Mouse (Mus musculus): Measurements from ENCODE around the gene Ehmt1. TPM values are rescaled to one million over a fixed set of nuclear protein-coding genes. Genes with fewer than 3 reads are reported as not detected.

Gene Ehmt1
- polyA plus RNA-seq, 1 experiment from 2014 or later: 43.1 TPM

DNA sequence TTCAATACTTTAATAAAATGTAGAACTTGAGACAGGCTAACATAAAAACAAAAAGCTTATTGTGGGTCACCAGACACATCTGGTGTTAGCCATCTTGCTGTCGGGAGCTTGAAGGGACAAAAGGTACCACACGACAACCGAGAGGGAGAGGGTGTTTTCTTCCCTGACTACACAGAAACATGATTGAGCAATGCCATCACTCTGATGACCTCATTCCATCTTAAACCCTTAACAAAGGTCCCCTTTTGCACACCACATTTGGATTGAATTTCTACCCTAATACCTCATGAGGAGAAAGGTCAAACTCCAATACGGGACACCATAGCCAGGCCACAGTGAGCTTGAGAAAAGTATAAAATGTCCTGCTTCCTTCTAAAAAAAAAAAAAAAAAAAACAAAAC lies 132.2 kb downstream of the Ehmt1 start:
- WGBS: 72% methylated on average over 4 of the region's 4 CpGs
- Histone ChIP-seq H3K27me3 (no peaks in the 10 kb centered on the region), H3K36me3 (peaks cover 19% of the 10 kb centered on the region), H3K4me1 (replicated peaks) (no peaks in the 10 kb centered on the region), H3K4me3 (no peak overlapping the region), H3K9ac (no peak overlapping the region), H3K9me3 (replicated peaks) (no peaks in the 10 kb centered on the region), H3K4me2 (no peak overlapping the region), H3K27ac (no peak overlapping the region)
- ATAC-seq (replicated peaks; ENCODE audit: insufficient number of reproducible peaks, insufficient read depth, low FRiP score, low read depth): no peak

DNA sequence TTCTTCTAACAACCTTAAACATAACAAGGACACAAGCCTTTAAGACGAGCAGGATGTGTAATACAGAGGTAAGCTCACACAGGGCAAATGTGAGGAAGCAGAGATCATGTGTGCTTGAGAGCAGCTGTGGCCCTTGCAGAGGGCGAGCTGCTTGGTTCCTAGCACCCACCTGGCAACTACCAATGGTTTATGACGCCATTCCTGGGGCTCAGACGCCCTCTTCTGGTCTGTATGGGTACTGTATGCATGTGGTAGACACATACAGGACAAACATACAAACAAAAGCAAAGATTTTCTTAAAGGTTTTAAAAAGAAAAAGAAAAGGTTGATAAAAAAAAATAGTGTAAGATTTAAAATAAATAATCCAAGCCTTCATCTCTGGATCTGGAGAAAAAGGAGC lies 138.2 kb downstream of the Ehmt1 start:
- H3K27me3 ChIP-seq: no peaks in the 10 kb centered on the region
- no peak overlapping the region for H3K4me3 ChIP-seq
- H3K4me1 ChIP-seq (replicated peaks): no peaks in the 10 kb centered on the region
- no peaks in the 10 kb centered on the region for H3K9me3 ChIP-seq (replicated peaks)
- no peak overlapping the region for H3K27ac ChIP-seq
- ATAC-seq (replicated peaks; ENCODE audit: insufficient number of reproducible peaks, insufficient read depth, low FRiP score, low read depth): no peak
- H3K4me2 ChIP-seq: no peak overlapping the region
- no peaks in the 10 kb centered on the region for H3K36me3 ChIP-seq
- WGBS: 54% methylated on average over 4 of the region's 4 CpGs
- H3K9ac ChIP-seq: no peak overlapping the region

DNA sequence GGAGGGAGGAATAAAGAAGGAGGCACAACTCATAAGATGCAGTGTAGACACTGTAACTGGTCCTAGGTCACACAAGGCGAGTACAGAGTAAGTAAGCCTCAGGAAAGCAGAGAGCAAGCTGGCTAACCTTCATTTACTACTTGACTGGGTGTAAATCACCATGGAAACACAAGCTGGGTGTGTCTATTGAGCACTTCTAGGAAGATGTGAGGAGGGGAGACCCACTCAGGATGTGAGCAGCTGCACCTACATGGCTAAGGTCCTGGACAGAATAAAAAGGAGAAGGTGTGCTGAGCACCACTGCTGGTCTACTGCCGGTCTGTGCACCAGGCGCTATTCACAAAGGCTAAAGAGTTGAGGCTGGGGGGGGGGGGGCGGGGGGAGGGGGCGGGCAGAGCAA lies 142.6 kb downstream of the Ehmt1 start:
- no peak for ATAC-seq (replicated peaks; ENCODE audit: insufficient number of reproducible peaks, insufficient read depth, low FRiP score, low read depth)
- 24% methylated on average over 3 of the region's 5 CpGs for WGBS
- Histone ChIP-seq H3K36me3 (no peaks in the 10 kb centered on the region), H3K9me3 (replicated peaks) (no peaks in the 10 kb centered on the region), H3K9ac (no peak overlapping the region), H3K27me3 (no peaks in the 10 kb centered on the region), H3K4me1 (replicated peaks) (no peaks in the 10 kb centered on the region), H3K4me2 (no peak overlapping the region), H3K27ac (no peak overlapping the region), H3K4me3 (no peak overlapping the region)

DNA sequence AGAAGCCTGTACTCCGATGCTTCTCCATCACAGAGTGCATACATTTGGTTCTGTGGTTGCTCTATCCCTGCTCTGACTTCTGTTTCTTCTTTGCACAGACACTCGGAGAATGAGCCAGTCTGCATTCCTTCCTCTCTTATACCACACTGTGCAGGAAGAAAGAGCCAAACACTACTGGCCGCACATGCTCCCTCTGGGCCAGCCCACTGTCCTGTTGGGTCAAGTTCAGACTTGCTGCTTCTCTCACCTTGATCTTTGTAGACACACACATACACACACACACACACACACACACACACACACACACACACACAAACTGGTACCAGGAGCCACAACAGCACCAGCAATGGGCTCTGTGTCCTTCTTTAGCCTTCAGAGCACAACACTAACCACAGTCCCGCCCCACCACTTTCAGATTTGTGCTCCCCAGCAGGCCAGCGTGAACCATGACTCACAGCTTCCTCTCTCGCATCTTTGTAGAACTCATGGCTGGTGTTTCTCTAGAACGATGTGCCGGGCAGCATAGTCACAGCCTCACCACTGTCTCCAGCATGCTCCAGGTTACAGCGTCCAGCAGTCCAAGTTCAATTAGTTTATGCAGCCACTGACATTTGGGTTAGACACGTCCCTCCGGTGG lies 143.3 kb downstream of the Ehmt1 start:
- no peak for ATAC-seq (replicated peaks; ENCODE audit: insufficient number of reproducible peaks, insufficient read depth, low FRiP score, low read depth)
- Histone ChIP-seq H3K36me3 (no peaks in the 10 kb centered on the region), H3K9me3 (replicated peaks) (no peaks in the 10 kb centered on the region), H3K4me2 (no peak overlapping the region), H3K4me3 (no peak overlapping the region), H3K27ac (no peak overlapping the region), H3K4me1 (replicated peaks) (no peaks in the 10 kb centered on the region), H3K9ac (no peak overlapping the region), H3K27me3 (no peaks in the 10 kb centered on the region)
- 58% methylated on average over 11 of the region's 11 CpGs for WGBS

DNA sequence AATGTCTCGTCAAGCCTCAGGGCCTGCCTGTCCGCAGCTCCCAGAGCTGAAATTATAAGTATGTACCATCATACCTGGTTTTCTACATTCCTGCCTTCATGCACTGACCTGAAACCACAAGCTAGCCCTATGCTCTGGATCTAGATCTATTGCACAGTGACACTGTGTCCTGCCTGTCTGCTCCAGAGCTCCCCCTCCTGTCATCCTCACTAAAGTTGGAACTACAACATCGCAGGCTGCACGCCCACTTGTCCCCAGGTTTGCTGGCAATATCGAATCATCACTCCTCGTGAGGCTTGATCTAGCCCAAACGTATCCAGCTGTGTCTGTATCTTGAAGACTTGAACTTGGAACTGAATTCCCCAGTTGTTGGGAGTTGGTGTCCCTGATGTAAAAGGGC lies 144.6 kb downstream of the Ehmt1 start:
- no peak for ATAC-seq (replicated peaks; ENCODE audit: insufficient number of reproducible peaks, insufficient read depth, low FRiP score, low read depth)
- WGBS: 56% methylated on average over 7 of the region's 7 CpGs
- Histone ChIP-seq H3K4me3 (no peak overlapping the region), H3K27me3 (no peaks in the 10 kb centered on the region), H3K4me1 (replicated peaks) (no peaks in the 10 kb centered on the region), H3K27ac (no peak overlapping the region), H3K9ac (no peak overlapping the region), H3K36me3 (no peaks in the 10 kb centered on the region), H3K4me2 (no peak overlapping the region), H3K9me3 (replicated peaks) (no peaks in the 10 kb centered on the region)

DNA sequence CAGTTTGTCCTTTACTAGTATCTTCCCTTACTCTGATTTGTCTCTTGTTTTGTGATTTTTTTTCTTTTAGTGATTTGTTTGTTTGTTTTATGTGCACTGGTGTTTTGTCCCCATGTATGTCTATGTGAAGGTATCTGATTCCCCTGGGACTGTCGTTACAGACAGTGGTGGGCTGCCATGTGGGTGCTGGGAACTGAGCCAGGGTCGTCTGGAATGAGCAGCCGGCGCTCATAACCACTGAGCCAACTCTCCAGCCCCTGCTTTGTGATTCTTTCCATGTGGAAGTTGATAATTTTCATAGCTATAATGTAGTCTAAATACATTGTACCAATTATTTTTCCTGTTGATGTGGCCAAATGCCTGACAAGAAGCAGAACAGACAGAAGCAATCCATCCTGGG lies 148.6 kb downstream of the Ehmt1 start:
- no peak overlapping the region for H3K4me2 ChIP-seq
- H3K27ac ChIP-seq: no peak overlapping the region
- ATAC-seq (replicated peaks; ENCODE audit: insufficient number of reproducible peaks, insufficient read depth, low FRiP score, low read depth): no peak
- no peaks in the 10 kb centered on the region for H3K4me1 ChIP-seq (replicated peaks)
- H3K27me3 ChIP-seq: no peaks in the 10 kb centered on the region
- H3K9me3 ChIP-seq (replicated peaks): no peaks in the 10 kb centered on the region
- no peak overlapping the region for H3K4me3 ChIP-seq
- no peaks in the 10 kb centered on the region for H3K36me3 ChIP-seq
- H3K9ac ChIP-seq: no peak overlapping the region
- 52% methylated on average over 4 of the region's 4 CpGs for WGBS

DNA sequence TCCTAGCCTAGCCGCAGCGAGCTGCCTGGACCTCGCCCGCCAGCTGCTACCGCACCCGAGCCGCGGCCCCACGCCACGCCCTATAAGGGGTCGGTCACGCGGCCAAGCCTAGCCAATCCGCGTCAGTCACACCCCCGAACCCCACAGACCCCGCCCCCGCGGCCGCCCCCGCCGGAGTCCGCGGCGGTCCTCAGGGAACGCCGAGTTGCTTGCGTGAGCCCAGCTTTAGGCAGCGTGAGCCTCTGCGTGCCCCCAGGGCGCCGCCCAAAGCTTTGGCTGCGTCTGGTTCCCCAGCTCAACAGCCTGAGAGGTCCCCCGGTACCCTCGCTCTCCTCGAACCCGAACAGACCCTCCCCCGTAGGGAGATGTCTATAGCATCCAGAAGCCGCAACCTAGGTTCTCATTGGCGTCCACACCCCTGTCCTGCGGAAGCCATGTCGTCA lies 156.3 kb downstream of the Ehmt1 start, which contains the start of gene Cacna1b:
Gene Cacna1b (minus strand): TSS at position 38 of the 443 bp plus-strand sequence.
- H3K9me3 ChIP-seq (replicated peaks): no peaks in the 10 kb centered on the region
- no peaks in the 10 kb centered on the region for H3K36me3 ChIP-seq
- H3K9ac ChIP-seq: peak within 1 kb of the TSS; percentile 15; the same call in 1 of the 2 replicates
- H3K4me1 ChIP-seq (replicated peaks): peaks cover 17% of the 10 kb centered on the region
- no peak within 1 kb of the TSS for H3K27ac ChIP-seq
- peak within 1 kb of the TSS; percentile 58 for H3K4me3 ChIP-seq
- peak within 1 kb of the TSS; percentile 95 for H3K4me2 ChIP-seq
- peaks cover 41% of the 10 kb centered on the region for H3K27me3 ChIP-seq
- WGBS: under 1% methylated on average over 42 of the region's 42 CpGs
- no peak; the same call in 1 of the 2 replicates for ATAC-seq (replicated peaks; ENCODE audit: insufficient number of reproducible peaks, insufficient read depth, low FRiP score, low read depth)

DNA sequence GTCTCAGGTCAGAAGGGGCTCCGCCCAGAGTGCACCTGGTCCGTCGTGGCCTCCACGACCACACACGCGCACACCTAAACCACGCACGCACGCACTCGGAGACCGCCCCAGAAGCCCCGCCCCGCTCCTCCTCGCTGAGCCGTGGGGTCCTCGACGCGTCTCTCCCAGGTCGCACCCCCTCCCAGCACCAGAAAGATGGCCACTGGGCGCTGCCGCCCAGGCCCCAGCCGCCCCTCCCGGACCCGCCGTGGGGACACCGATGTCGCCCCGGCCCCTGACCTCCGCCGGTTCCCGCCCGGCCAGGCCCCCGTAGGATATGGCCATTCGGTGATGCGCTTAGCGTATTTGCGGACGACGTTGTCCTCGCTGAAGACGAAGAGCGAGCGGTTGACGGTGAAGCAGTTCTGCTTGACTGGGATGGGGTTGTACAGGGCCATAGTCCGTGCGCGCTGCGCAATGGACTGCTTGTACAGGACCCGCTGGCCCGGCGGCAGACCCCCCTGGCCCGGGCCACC lies 156.9 kb downstream of the Ehmt1 start:
- H3K4me2 ChIP-seq: peak overlapping the region; percentile 95
- H3K4me3 ChIP-seq: peak overlapping the region; percentile 58
- ATAC-seq (replicated peaks; ENCODE audit: insufficient number of reproducible peaks, insufficient read depth, low FRiP score, low read depth): peak; percentile 30; the same call in 1 of the 2 replicates
- no peak overlapping the region for H3K27ac ChIP-seq
- H3K4me1 ChIP-seq (replicated peaks): peaks cover 17% of the 10 kb centered on the region
- WGBS: 1% methylated on average over 52 of the region's 52 CpGs
- peak overlapping the region; percentile 15; the same call in 1 of the 2 replicates for H3K9ac ChIP-seq
- H3K27me3 ChIP-seq: peaks cover 41% of the 10 kb centered on the region
- H3K36me3 ChIP-seq: no peaks in the 10 kb centered on the region
- no peaks in the 10 kb centered on the region for H3K9me3 ChIP-seq (replicated peaks)

DNA sequence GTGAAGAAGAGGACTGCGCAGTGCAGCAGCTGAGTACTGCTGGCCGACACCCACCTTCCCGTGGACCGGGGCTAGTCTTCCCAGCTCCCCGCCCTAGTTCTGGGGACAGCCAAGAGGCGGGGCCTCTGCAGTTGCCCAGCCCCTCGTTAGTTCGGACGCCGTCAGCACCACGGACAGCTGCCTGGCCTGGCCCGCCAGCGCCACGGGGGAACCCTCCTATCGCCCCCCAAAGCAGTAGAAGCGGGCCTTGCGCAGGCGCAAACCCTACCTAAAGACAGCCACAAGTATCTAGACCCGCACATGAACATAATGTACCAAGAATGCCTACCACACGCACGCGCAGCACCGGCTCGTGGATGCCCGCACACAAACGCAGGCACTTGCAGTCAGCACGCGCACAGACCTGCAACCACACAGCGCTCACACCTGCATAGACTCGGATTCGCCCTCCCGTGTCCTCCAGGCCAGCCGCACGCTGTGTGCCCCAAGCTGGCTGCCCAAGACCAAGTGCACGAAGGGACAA lies 157.4 kb downstream of the Ehmt1 start:
- Histone ChIP-seq H3K36me3 (no peaks in the 10 kb centered on the region), H3K27ac (no peak overlapping the region), H3K9me3 (replicated peaks) (no peaks in the 10 kb centered on the region), H3K4me3 (peak overlapping the region; percentile 58), H3K4me2 (peak overlapping the region; percentile 95), H3K4me1 (replicated peaks) (peaks cover 17% of the 10 kb centered on the region), H3K27me3 (peaks cover 41% of the 10 kb centered on the region), H3K9ac (no peak overlapping the region)
- under 1% methylated on average over 35 of the region's 35 CpGs for WGBS
- peak; percentile 56 for ATAC-seq (replicated peaks; ENCODE audit: insufficient number of reproducible peaks, insufficient read depth, low FRiP score, low read depth)

DNA sequence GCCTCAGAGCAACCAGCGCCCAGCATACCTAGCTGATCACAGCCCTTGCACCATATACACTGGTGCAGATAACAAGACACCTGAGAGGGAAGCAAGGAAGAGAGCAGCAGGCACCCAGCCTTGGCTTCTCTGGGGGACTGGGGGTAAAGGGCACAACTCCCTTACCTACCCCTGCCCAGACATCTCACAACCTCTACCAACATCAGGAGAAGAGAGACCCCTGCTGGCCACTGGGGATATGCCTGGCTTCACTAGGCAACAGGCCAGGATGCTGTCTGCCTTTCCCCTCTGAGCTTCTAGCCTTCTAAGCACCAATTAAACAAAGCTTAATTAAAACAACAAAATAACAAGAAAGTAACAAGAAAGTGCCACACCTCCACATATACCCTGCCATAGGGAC lies 164.1 kb downstream of the Ehmt1 start:
- H3K4me2 ChIP-seq: no peak overlapping the region
- 0 out of 2 replicates have a peak, but pooled peaks cover 6% of the 10 kb centered on the region for H3K27me3 ChIP-seq
- 89% methylated on average over 1 of the region's 1 CpGs for WGBS
- H3K9me3 ChIP-seq (replicated peaks): no peaks in the 10 kb centered on the region
- no peak for ATAC-seq (replicated peaks; ENCODE audit: insufficient number of reproducible peaks, insufficient read depth, low FRiP score, low read depth)
- H3K4me3 ChIP-seq: no peak overlapping the region
- no peaks in the 10 kb centered on the region for H3K36me3 ChIP-seq
- no peak overlapping the region for H3K9ac ChIP-seq
- no peak overlapping the region for H3K27ac ChIP-seq
- H3K4me1 ChIP-seq (replicated peaks): no peaks in the 10 kb centered on the region

DNA sequence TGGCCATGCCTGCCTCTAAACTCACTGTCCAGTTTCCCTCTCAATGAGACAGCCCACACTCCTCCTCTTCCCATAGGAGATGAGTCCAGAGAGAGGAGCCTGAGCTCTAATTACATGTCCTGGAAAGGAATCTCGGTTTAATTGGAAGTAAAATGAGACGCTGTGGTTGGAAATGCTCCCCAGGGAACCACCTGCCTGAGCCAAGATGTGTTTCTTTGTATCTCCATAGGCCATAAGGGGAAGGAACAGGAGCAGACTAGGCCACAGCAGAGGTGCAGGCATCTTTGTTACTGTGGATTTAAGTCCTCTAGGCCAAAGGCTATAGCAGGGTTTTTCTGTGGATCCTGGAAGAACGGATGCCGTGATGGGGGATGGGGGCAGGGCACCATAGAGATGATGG lies 166.8 kb downstream of the Ehmt1 start:
- Histone ChIP-seq H3K9me3 (replicated peaks) (no peaks in the 10 kb centered on the region), H3K9ac (no peak overlapping the region), H3K27me3 (no peaks in the 10 kb centered on the region), H3K27ac (no peak overlapping the region), H3K4me1 (replicated peaks) (no peaks in the 10 kb centered on the region), H3K4me2 (no peak overlapping the region), H3K4me3 (no peak overlapping the region), H3K36me3 (no peaks in the 10 kb centered on the region)
- ATAC-seq (replicated peaks; ENCODE audit: insufficient number of reproducible peaks, insufficient read depth, low FRiP score, low read depth): no peak
- 66% methylated on average over 4 of the region's 4 CpGs for WGBS

DNA sequence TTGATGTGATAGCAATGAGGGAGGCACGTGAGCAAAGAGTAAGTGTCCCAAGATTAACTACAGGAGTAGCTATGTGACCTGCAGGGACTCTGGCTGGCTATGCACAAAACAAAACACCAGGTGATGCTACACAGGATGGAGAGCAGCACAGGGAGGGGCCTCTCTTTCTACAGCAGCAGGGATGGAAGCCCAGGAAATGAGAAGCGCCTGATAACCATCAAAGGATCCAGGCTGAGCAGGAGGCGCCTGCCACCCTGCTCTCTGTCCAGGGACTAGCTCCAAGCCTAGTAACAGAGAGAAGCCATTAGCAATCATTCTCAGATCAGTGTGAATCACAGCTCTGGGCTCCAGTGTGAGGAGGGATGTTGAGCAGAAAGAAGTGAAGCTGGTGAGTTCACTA lies 169.4 kb downstream of the Ehmt1 start:
- H3K4me3 ChIP-seq: no peak overlapping the region
- WGBS: 53% methylated on average over 3 of the region's 3 CpGs
- H3K9me3 ChIP-seq (replicated peaks): no peaks in the 10 kb centered on the region
- no peak overlapping the region for H3K9ac ChIP-seq
- ATAC-seq (replicated peaks; ENCODE audit: insufficient number of reproducible peaks, insufficient read depth, low FRiP score, low read depth): no peak
- H3K27ac ChIP-seq: no peak overlapping the region
- H3K4me2 ChIP-seq: no peak overlapping the region
- no peaks in the 10 kb centered on the region for H3K4me1 ChIP-seq (replicated peaks)
- no peaks in the 10 kb centered on the region for H3K36me3 ChIP-seq
- H3K27me3 ChIP-seq: no peaks in the 10 kb centered on the region
